Mouse (Mus musculus): Measurements from ENCODE around the gene Gm20431.

Gene Gm20431

GRCm38 (mm10) chr2:167688498-167689451, 27.5 kb upstream of the Gm20431 start, which contains the start of gene Cebpb:
Gene Cebpb, plus strand, starts transcription at chr2:167688915.
- DNase-seq (ENCODE audit: low read depth, low spot score): peak; percentile 48

- no peak for DNase-seq (ENCODE audit: low read depth, low spot score)
Measured at GRCm38 (mm10) chr2:167688126-167688497, 26.8 kb upstream of the Gm20431 start.

GRCm38 (mm10) chr2:167687651-167688101, 26.4 kb upstream of the Gm20431 start:
- no peak for DNase-seq (ENCODE audit: low read depth, low spot score)

DNA sequence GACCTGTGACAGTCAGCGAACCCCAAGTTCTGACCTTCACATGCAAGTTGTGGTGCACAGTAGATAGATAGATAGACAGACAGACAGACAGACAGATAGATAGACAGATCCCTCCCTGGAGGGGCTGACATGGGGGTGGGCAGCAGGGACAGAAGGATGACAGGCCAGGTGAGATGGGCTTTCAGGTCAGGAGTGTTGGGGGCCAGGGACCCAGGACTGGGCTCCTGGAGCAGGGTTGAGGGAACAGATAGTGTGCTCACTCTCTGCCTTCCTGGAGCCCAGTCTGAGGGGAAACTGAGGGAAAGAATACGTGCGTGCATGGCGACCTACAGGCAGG, 25.9 kb upstream of the Gm20431 start:
- no peak for DNase-seq (ENCODE audit: low read depth, low spot score)

DNA sequence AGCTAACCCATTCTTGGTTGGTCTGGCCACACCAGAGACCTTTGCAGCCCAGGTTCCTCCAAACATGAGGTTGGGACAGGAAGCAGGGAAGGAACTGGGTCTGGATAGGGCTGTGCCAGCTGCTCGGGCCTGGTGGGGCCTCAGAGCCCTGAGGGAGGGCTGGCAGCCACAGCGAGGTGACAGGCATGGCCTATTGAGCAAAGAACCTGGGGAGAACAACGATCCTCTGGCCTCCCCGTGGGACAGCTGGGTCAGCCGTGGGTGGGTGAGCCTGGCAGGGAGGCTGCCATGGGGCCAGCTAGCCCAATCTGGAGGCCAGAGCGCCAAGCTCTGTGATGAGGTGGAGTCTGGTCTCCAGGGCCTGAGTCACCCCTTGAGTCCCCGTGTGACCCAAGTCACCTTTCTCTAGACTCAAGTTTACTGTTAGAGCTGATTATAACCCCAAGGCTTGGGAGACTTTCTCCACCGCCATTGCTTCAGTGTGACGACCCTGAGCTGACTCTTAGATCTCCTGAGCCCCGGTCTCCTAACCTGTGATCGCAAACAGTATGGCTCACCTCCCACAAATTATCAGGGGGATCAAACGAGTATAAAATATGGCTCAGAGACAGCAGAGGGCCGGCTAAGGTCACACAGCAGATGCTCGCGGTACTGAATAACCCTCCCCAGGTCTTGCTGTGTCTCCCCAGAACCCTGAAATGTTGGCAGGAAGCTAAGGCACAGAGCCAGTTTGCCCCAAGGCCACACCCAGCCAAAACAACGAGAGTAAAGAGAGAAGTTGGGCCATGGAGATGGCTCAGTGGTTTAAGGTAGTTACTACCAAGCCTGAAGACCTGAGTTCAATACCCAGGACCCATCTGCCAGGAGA, 25.3 kb upstream of the Gm20431 start:
- no peak for DNase-seq (ENCODE audit: low read depth, low spot score)

- no peak for DNase-seq (ENCODE audit: low read depth, low spot score)
Measured at GRCm38 (mm10) chr2:167685865-167686264, 24.6 kb upstream of the Gm20431 start.

DNA sequence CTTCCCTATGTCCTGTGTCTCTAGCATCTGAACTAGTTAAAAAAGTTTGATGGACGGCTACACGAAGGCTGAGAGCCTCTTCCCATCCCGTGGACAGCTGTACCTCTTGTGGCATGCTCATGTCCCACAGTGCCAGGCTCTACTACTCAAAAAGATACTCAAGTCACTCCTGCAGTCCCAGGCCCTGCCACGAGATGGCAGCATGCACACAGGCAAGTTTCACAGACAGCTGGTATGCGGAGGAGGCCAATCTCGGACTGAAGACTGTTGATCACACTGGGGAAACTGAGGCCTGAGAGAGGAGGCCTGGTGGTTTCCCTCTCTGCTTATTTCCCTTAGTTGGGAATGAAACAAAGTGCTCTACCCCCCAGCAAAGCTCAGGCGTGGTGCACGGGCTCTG, 23.8 kb upstream of the Gm20431 start:
- DNase-seq (ENCODE audit: low read depth, low spot score): peak; percentile 88

GRCm38 (mm10) chr2:167683721-167684120, 22.4 kb upstream of the Gm20431 start:
- DNase-seq (ENCODE audit: low read depth, low spot score): no peak

- no peak for DNase-seq (ENCODE audit: low read depth, low spot score)
Measured at GRCm38 (mm10) chr2:167680657-167681056, 19.4 kb upstream of the Gm20431 start.

DNA sequence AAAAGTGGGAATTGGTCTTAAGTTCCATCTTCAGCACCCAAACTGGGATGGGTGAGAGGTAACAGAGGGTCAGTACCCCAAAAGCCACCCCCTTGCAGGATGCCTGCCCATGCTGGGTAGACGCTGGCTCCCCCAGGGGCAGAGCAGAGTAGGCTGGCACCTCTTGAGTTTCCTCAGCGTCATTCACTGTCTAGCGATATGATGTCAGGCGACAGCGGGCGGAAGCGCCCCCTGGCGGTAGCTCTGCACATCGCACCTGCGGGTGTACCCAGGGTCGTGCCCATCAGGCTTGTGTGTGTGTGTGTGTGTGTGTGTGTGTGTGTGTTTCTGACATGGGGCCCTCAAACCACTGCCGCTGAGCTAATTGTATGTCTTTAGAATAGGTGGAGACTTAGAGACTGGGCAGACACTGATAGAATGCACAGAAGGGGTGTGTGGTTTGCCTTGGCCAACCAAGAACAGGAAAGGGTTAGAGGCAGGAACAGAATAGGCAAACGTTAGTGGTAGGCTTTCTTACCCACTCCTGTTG, 18.7 kb upstream of the Gm20431 start:
- peak; percentile 66 for DNase-seq (ENCODE audit: low read depth, low spot score)

DNA sequence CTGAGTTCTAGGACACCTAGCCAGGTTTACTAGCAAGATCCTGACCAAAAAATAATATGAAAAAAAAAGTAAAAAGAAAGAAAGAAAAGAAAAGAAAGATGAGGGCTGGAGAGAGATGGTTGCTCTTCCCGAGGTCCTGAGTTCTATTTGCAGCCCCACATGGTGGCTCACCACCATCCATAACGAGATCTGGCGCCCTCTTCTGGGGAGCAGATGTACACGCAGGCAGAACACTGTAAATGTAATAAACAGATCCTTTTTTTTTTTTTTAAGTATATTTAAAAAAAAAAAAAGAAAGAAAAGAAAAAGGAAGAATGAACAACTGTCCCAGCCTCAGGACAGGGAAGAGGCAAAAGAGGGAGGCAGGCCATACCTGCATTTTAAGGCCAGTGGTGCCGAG, 17.3 kb upstream of the Gm20431 start:
- no peak for DNase-seq (ENCODE audit: low read depth, low spot score)

GRCm38 (mm10) chr2:167675120-167675909, 14.0 kb upstream of the Gm20431 start:
- DNase-seq (ENCODE audit: low read depth, low spot score): no peak

DNA sequence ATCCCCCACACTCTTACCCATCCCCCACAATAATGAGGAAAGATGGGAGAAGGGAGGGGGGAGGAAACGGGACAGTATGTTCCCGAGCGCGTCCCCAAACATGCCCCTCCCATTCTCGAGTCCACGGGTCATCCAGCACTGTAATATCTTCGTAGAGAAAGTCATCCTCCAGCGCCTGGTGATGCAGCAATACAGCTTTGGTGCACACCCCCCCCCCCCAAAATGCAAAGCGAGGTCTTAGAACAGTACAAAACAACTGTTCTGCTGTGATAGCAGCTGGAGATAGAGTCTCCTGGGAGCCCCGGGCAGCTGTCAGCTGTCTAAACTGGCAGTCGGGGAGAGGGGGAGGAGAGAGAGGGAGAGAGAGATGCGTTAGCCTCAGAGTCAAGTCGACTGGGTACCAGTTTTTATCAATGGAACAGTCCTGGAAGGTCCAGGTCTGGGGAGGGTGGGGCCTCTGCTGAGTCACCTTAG, 11.0 kb upstream of the Gm20431 start:
- no peak for DNase-seq (ENCODE audit: low read depth, low spot score)

- no peak for DNase-seq (ENCODE audit: low read depth, low spot score)
Measured at GRCm38 (mm10) chr2:167671101-167671633, 9.9 kb upstream of the Gm20431 start.

- no peak for DNase-seq (ENCODE audit: low read depth, low spot score)
Measured at GRCm38 (mm10) chr2:167669398-167669797, 8.1 kb upstream of the Gm20431 start.

GRCm38 (mm10) chr2:167668426-167668825, 7.1 kb upstream of the Gm20431 start:
- no peak for DNase-seq (ENCODE audit: low read depth, low spot score)

DNA sequence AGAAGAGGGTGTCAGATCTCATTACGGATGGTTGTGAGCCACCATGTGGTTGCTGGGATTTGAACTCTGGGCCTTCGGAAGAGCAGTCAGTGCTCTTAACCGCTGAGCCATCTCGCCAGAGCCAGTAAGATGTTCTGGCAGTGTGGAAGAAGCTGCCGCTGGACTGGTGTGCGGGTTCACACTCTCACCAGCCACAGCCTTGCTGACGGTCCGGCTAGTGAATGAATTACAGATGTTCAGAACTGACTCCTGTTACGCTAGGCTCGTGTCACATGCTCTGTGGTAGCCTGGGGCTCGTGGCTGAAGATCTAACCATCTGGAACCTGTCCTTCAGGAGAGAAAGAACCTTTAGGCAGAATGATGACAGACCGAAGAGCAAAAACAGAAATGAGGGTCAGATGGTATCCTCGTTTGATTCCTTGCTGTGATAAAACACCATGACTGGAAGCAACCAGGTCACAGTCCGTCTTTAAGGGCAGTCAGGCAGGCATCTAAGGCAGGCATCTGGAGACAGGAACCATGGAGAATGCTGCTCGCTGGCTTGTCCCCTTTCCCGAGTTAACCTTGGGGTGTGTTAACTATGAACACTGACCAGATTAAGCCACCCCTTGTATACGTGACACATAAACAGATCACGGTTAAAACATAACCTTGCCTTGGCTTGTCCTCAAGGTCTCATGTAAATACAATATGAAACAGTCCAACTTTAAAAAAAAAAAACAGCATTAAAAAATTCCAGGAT, 4.8 kb upstream of the Gm20431 start:
- DNase-seq (ENCODE audit: low read depth, low spot score): no peak

GRCm38 (mm10) chr2:167662713-167663112, 1.4 kb upstream of the Gm20431 start:
- no peak for DNase-seq (ENCODE audit: low read depth, low spot score)

- no peak for DNase-seq (ENCODE audit: low read depth, low spot score)
Measured at GRCm38 (mm10) chr2:167660611-167660971, 705 bp downstream of the Gm20431 start.
